In genomic region chr11:68117878-68118660, GRCm38 (mm10) we compare ENCODE assay signal across 20 mouse cellular contexts.
A peak's percentile ranks its signal among the peaks of the same experiment; 100 is the strongest.
DNase-seq lines count a peak whose midpoint lies in the region; ATAC-seq lines count a peak whose summit lies in the region.
"Had no signal": no experiment of that assay in that cellular context is flagged by ENCODE, and none has a peak within 500 bp of the region (broad histone marks: within the 10 kb centered on the region; RNA-seq: fewer than 3 reads in every experiment).

No protein-coding gene starts in this region.

- H3K4me3 ChIP-seq in hindbrain, embryonic 10.5 days: no peak overlapping the region
- no peak overlapping the region for H3K4me3 ChIP-seq in hindbrain, embryonic 14.5 days (replicated peaks; ENCODE audit: low read length)
- H3K4me3 ChIP-seq: embryonic facial prominence, embryonic 12.5 days; forebrain, embryonic 12.5 days; kidney, embryonic 15.5 days; left cerebral cortex, adult 2 months; limb, embryonic 15.5 days; liver, embryonic 15.5 days had no signal

- H3K27ac ChIP-seq in hindbrain, embryonic 10.5 days: 0 out of 2 replicates have a peak overlapping the region, but pooled peaks have one; percentile 50
- H3K27ac ChIP-seq in hindbrain, embryonic 14.5 days: no peak overlapping the region
- H3K27ac ChIP-seq: embryonic facial prominence, embryonic 12.5 days; forebrain, embryonic 12.5 days; kidney, embryonic 15.5 days; left cerebral cortex, adult 2 months; limb, embryonic 15.5 days; liver, embryonic 15.5 days had no signal

- H3K4me2 ChIP-seq in hindbrain, embryonic 14.5 days (replicated peaks): no peak overlapping the region
- H3K4me2 ChIP-seq: embryonic facial prominence, embryonic 12.5 days; forebrain, embryonic 12.5 days; heart, embryonic 11.5 days; kidney, embryonic 15.5 days; limb, embryonic 15.5 days; liver, embryonic 15.5 days had no signal

- no peaks in the 10 kb centered on the region for H3K36me3 ChIP-seq in hindbrain, embryonic 10.5 days
- no peaks in the 10 kb centered on the region for H3K36me3 ChIP-seq in hindbrain, embryonic 14.5 days (replicated peaks; ENCODE audit: control insufficient read depth, insufficient read depth)
- H3K36me3 ChIP-seq: embryonic facial prominence, embryonic 12.5 days; forebrain, embryonic 12.5 days; kidney, embryonic 15.5 days; limb, embryonic 15.5 days; liver, embryonic 15.5 days had no signal

- H3K9me3 ChIP-seq in hindbrain, embryonic 10.5 days: no peaks in the 10 kb centered on the region
- H3K9me3 ChIP-seq in hindbrain, embryonic 14.5 days (ENCODE audit: control insufficient read depth, low read length): no peaks in the 10 kb centered on the region
- H3K9me3 ChIP-seq: embryonic facial prominence, embryonic 12.5 days; forebrain, embryonic 12.5 days; kidney, embryonic 15.5 days; limb, embryonic 15.5 days; liver, embryonic 15.5 days had no signal

- H3K27me3 ChIP-seq in hindbrain, embryonic 10.5 days (ENCODE audit: insufficient read depth, poor library complexity, severe bottlenecking): peaks cover under 1% of the 10 kb centered on the region; the same call in 1 of the 2 replicates
- no peaks in the 10 kb centered on the region for H3K27me3 ChIP-seq in hindbrain, embryonic 14.5 days (ENCODE audit: control insufficient read depth, insufficient read depth, low read length)
- H3K27me3 ChIP-seq: embryonic facial prominence, embryonic 12.5 days; forebrain, embryonic 12.5 days; kidney, embryonic 15.5 days; limb, embryonic 15.5 days; liver, embryonic 15.5 days had no signal

- 79% methylated on average over 10 of the region's 10 CpGs for WGBS in hindbrain, embryonic 10.5 days
- 81% methylated on average over 10 of the region's 10 CpGs for WGBS in hindbrain, embryonic 14.5 days

- H3K4me1 ChIP-seq in hindbrain, embryonic 10.5 days (replicated peaks): peaks cover 58% of the 10 kb centered on the region
- H3K4me1 ChIP-seq in hindbrain, embryonic 14.5 days (replicated peaks; ENCODE audit: control insufficient read depth, insufficient read depth, low read length): peaks cover 23% of the 10 kb centered on the region
- H3K4me1 ChIP-seq: liver, embryonic 15.5 days had no signal

- no peak overlapping the region for H3K9ac ChIP-seq in hindbrain, embryonic 14.5 days
- H3K9ac ChIP-seq: embryonic facial prominence, embryonic 12.5 days; forebrain, embryonic 12.5 days; kidney, embryonic 15.5 days; limb, embryonic 15.5 days; liver, embryonic 15.5 days had no signal

- ATAC-seq in hindbrain, embryonic 14.5 days (ENCODE audit: low FRiP score): no peak
- ATAC-seq: CD4-positive, CD25-positive, alpha-beta regulatory T cell, adult 4 months had no signal

- no peak for DNase-seq in hindbrain, embryonic 10.5 days (ENCODE audit: low spot score)
- no peak for DNase-seq in hindbrain, embryonic 14.5 days (ENCODE audit: low spot score)
- peak; percentile 74 for DNase-seq in brain, adult 2 months (ENCODE audit: low read depth, low spot score)
- peak; percentile 73 for DNase-seq in cerebellum, adult 8-10 months
- DNase-seq in cerebellum, postnatal 36 days: peak; percentile 79 to 83
- no peak for DNase-seq in right cerebral cortex, postnatal 36 days (ENCODE audit: low spot score in 2 of 2)
- DNase-seq in lung, adult 18-20 months: no peak
- DNase-seq: kidney, adult 11 months; kidney, postnatal 4 days; lung, postnatal 4 days; right cerebral cortex, adult 18-20 months; thymus, adult 18-20 months had no signal

Comparison
In these comparisons a context has a peak if more than half of its experiments do, and no peak if none do; other contexts are left out.
1. DNase-seq: peak in brain, adult 2 months (single experiment), cerebellum, adult 8-10 months (single experiment) and cerebellum, postnatal 36 days (2 of 2); none in hindbrain, embryonic 10.5 days (single experiment), hindbrain, embryonic 14.5 days (single experiment), right cerebral cortex, postnatal 36 days (0 of 2) and lung, adult 18-20 months (0 of 2).